Mouse (Mus musculus) ovary, postnatal 36 days (tissue): ENCODE measurements at regions not wholly inside any gene's neighbourhood (a gene's known extent, or its start where the extent isn't known, plus 50 kb on each side); places are given as distances from the start of the nearest gene placed in this dataset.

Source experiments
- DNase-seq: peaks from one replicate; pipeline ENCODE4 v3.0.0; 2022; ENCODE audit warnings: low spot score, mixed read lengths

DNA sequence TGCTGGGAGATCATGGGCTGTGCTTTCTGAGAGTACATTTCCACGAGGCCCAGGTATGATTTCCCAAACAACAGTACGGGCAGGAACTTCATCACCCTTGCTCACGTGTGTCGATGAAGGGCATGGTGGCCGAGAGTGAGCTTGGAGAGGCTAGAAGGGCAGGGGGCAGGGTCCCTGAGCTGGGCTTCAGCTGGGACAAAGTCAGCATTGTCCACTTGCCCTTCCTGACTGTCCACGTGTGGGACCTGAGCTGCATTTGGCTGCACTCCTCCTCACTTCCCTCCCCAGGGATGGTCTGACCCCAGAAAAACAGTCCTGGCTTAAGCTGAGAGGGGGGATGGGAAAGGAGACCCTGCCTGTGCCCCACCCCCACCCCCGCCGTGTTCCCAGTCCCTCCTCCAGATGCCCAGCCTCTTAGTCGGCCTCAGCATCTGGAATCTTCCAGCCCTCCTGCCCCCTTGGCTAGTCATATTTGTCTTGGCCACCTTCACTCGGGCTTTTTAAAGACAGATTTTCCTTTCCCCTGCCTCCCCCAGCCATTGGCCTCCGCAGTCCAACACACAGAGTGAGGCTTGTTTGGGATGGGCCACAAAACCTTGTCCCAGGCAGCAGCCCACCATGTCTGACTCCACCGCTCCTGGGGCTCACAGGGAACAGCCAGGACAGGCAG, 58.6 kb downstream of the Isg20 start:
- DNase-seq: no peak

GRCm38 (mm10) chr7:78989751-78990206, 63.5 kb upstream of the Acan start:
- DNase-seq: no peak

- DNase-seq: peak; percentile 36
Measured at GRCm38 (mm10) chr7:78990302-78991038, 62.8 kb upstream of the Acan start.

DNA sequence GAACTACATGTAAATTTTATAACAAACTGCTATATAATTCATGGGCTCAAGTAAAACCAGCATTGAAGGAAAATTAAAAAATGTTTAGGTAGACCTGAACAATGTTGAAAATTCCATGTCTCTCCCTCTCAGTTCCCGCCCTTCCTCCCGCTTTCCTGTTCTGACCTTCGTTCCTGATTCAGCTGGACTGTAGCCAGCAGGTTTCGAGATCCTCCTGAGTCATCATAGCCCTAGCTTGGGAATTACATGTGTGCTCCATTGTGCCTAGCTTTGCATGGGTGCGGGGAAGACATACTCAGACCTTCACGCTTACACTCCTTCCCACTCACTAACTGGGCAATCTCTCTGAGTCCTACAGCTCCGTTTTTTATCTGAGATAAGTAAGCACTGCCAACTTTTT, 60.3 kb upstream of the Acan start:
- DNase-seq: no peak

DNA sequence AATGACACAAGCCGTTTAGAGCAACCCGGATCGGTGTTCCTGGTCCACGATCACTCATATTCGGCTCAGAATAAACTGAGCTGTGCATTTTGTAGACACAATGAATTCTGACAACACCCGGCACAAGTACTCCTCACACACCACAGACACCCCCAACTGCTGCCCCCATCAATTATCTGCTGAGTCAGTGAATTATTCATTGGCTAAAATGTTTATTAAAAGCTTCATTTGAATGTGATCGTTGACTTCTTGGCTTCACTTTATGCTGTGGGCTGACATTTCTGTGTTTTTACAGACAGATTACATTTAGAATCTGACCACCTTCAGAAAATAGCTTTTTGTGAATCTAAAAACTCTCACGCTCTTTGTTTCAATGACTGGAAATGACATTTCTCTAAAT, 59.1 kb upstream of the Acan start:
- DNase-seq: no peak

DNA sequence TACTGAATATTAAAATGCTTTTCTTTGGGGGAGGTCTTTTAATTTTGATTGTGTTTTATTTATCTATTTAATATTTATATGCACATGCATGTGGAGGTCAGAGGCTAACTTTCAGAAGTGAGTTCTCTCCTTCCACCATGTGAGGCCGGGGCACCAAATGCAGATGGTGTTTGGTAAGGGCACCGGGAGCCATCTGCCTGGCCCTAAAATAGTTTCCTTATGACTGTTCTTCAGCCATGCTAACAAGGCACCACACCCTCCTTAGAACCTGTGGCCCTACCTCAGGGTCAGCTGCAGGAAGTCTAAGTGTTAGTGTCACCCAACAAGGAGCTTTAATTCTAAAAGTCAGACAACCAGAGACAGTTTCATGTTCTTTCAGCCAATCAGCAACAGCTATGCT, 58.2 kb upstream of the Acan start:
- DNase-seq: no peak

DNA sequence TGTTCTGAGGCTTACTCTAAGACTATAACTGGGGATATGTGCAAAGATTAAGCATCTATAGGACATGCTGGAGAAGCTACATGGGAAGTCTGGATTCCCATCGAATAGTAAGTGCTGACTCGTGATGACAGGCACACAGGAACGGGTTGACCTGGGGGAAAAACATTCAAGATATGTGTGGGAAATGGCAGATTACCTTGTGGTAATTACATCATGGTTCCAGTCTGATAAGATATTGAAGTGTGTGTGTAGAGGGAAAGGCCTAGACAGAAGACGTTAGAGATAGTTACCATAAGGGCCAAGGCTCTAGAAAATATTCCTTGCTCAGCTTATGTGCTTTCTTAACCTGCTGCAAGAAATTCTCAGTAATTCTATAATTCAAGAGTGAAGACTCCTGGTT, 57.5 kb upstream of the Acan start:
- no peak for DNase-seq
